ENCODE assay signal across 13 mouse cellular contexts in genomic region chr1:75024419-75025199, GRCm38 (mm10).
DNase-seq lines count a peak whose midpoint lies in the region; ATAC-seq lines count a peak whose summit lies in the region.
"Had no signal": no experiment of that assay in that cellular context is flagged by ENCODE, and none has a peak within 500 bp of the region (broad histone marks: within the 10 kb centered on the region; RNA-seq: fewer than 3 reads in every experiment).

No protein-coding gene starts in this region.

- H3K36me3 ChIP-seq in intestine, embryonic 16.5 days (ENCODE audit: control insufficient read depth, insufficient read depth, low read length), result no peaks in the 10 kb centered on the region
- H3K36me3 ChIP-seq: hindbrain, embryonic 10.5 days; limb, embryonic 12.5 days had no signal

- no peak overlapping the region; the same call in 1 of the 2 replicates for H3K27ac ChIP-seq in intestine, embryonic 16.5 days (ENCODE audit: low read length)
- H3K27ac ChIP-seq: hindbrain, embryonic 10.5 days; limb, embryonic 12.5 days had no signal

- no peaks in the 10 kb centered on the region for H3K9me3 ChIP-seq in intestine, embryonic 16.5 days (ENCODE audit: control insufficient read depth, low read length)
- H3K9me3 ChIP-seq: hindbrain, embryonic 10.5 days; limb, embryonic 12.5 days had no signal

- H3K4me3 ChIP-seq in intestine, embryonic 16.5 days (ENCODE audit: low read length), result no peak overlapping the region
- H3K4me3 ChIP-seq: hindbrain, embryonic 10.5 days; limb, embryonic 12.5 days had no signal

- H3K4me1 ChIP-seq in intestine, embryonic 16.5 days (ENCODE audit: control insufficient read depth, insufficient read depth, low read length), result peaks cover 12% of the 10 kb centered on the region; the same call in 1 of the 2 replicates
- H3K4me1 ChIP-seq: limb, embryonic 12.5 days had no signal

- DNase-seq in cerebellum, postnatal 14 days, result peak; percentile 25 to 44
- no peak for DNase-seq in cerebellum, adult 9-11 months
- peak; percentile 28 for DNase-seq in urinary bladder, adult 2 months (ENCODE audit: low spot score)
- no peak for DNase-seq in urinary bladder, postnatal 25 days (ENCODE audit: low spot score)
- peak; percentile 7 to 25 for DNase-seq in urinary bladder, postnatal 36 days (ENCODE audit: low spot score in 2 of 2)
- DNase-seq in left cerebral cortex, adult 11 months (ENCODE audit: low spot score), result no peak
- no peak for DNase-seq in gastrocnemius, postnatal 25 days
- DNase-seq: kidney, adult 2 months; lung, adult 2 months; right cerebral cortex, postnatal 4 days had no signal

- ATAC-seq in intestine, embryonic 16.5 days, result peak; percentile 59; the same call in 1 of the 2 replicates

- no peak overlapping the region for H3K9ac ChIP-seq in intestine, embryonic 16.5 days (ENCODE audit: low read depth, low read length)
- H3K9ac ChIP-seq: limb, embryonic 12.5 days had no signal

- 48% methylated on average over 7 of the region's 7 CpGs for whole genome bisulfite sequencing in intestine, embryonic 16.5 days

- no peaks in the 10 kb centered on the region for H3K27me3 ChIP-seq in intestine, embryonic 16.5 days (replicated peaks; ENCODE audit: control insufficient read depth, insufficient read depth, low read length)
- H3K27me3 ChIP-seq: limb, embryonic 12.5 days had no signal

- H3K4me2 ChIP-seq in intestine, embryonic 16.5 days (ENCODE audit: low read depth, low read length), result no peak overlapping the region
- H3K4me2 ChIP-seq: limb, embryonic 12.5 days had no signal

Comparison
In these comparisons a context has a peak if more than half of its experiments do, and no peak if none do; other contexts are left out.
1. DNase-seq: peak in cerebellum, postnatal 14 days (2 of 2), urinary bladder, adult 2 months (single experiment) and urinary bladder, postnatal 36 days (2 of 2); none in cerebellum, adult 9-11 months (single experiment), urinary bladder, postnatal 25 days (single experiment), left cerebral cortex, adult 11 months (single experiment) and gastrocnemius, postnatal 25 days (single experiment).